Mouse (Mus musculus): ENCODE data around the gene Tas2r137. TPM values are rescaled to one million over a fixed set of nuclear protein-coding genes. Genes with fewer than 3 reads are reported as not detected.

Tas2r137 gene
- polyA plus RNA-seq (2015; fragmentation: Nextera tagmentation; extraction: Ambion mirVana), result not detected in 2 replicates

GRCm38 (mm10) chr6:40490933-40491332, at the start of gene Tas2r137:
Gene Tas2r137 (plus strand): TSS chr6:40491233.
- ATAC-seq (ENCODE audit: extremely low read depth, insufficient number of reproducible peaks, low FRiP score, low TSS enrichment), result no peak
- H3K9ac ChIP-seq, result no peak within 1 kb of the TSS

GRCm38 (mm10) chr6:40441276-40441675, 49.8 kb upstream of the Tas2r137 start:
- Histone ChIP-seq H3K27me3 (replicated peaks) (peaks cover 50% of the 10 kb centered on the region), H3K27ac (replicated peaks) (no peak overlapping the region), H3K9me3 (no peaks in the 10 kb centered on the region), H3K36me3 (no peaks in the 10 kb centered on the region), H3K4me3 (no peak overlapping the region), H3K9ac (no peak overlapping the region), H3K4me1 (0 out of 2 replicates have a peak, but pooled peaks cover 2% of the 10 kb centered on the region), H3K4me2 (no peak overlapping the region)
- ATAC-seq (ENCODE audit: extremely low read depth, insufficient number of reproducible peaks, low FRiP score, low TSS enrichment), result no peak
- 70% methylated on average over 3 of the region's 3 CpGs for WGBS

More at GRCm38 (mm10) chr6:40490933-40491332, at the start of gene Tas2r137:
- Histone ChIP-seq H3K4me3 (no peak within 1 kb of the TSS), H3K27ac (replicated peaks) (no peak within 1 kb of the TSS), H3K4me2 (no peak within 1 kb of the TSS), H3K4me1 (no peaks in the 10 kb centered on the region), H3K9me3 (no peaks in the 10 kb centered on the region), H3K36me3 (peaks cover 3% of the 10 kb centered on the region; the same call in 1 of the 2 replicates), H3K27me3 (replicated peaks) (no peaks in the 10 kb centered on the region)

DNA sequence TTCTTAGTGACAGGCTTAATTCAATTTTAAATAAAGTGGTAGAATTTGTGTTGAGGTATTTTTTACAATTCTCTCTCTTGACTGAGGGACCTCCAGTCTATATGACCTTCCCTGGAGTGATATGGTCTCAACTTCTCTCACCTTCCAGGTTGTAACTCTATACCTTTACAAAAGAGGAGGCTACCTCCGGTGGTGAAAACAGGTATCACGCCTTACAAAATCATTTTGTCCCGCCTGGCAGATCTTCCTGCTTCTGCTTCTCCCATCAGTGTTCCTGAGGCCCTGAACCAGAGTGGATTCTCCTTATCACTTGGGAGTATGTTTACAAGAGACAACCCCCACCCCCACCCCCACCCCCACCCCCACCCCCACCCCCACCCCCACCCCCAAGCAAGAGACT, 49.3 kb upstream of the Tas2r137 start:
- H3K27me3 ChIP-seq (replicated peaks), result peaks cover 55% of the 10 kb centered on the region
- H3K4me1 ChIP-seq, result no peaks in the 10 kb centered on the region
- H3K4me3 ChIP-seq, result no peak overlapping the region
- ATAC-seq (ENCODE audit: extremely low read depth, insufficient number of reproducible peaks, low FRiP score, low TSS enrichment), result no peak
- no peak overlapping the region for H3K9ac ChIP-seq
- H3K27ac ChIP-seq (replicated peaks), result no peak overlapping the region
- H3K36me3 ChIP-seq, result no peaks in the 10 kb centered on the region
- no peaks in the 10 kb centered on the region for H3K9me3 ChIP-seq
- 26% methylated on average over 3 of the region's 3 CpGs for WGBS
- no peak overlapping the region for H3K4me2 ChIP-seq

GRCm38 (mm10) chr6:40443281-40443928, 47.6 kb upstream of the Tas2r137 start:
- no peak overlapping the region for H3K27ac ChIP-seq (replicated peaks)
- no peaks in the 10 kb centered on the region for H3K4me1 ChIP-seq
- WGBS, result 19% methylated on average over 10 of the region's 10 CpGs
- no peak overlapping the region for H3K9ac ChIP-seq
- ATAC-seq (ENCODE audit: extremely low read depth, insufficient number of reproducible peaks, low FRiP score, low TSS enrichment), result no peak
- peaks cover 43% of the 10 kb centered on the region for H3K27me3 ChIP-seq (replicated peaks)
- no peaks in the 10 kb centered on the region for H3K36me3 ChIP-seq
- H3K4me3 ChIP-seq, result no peak overlapping the region
- no peak overlapping the region for H3K4me2 ChIP-seq
- H3K9me3 ChIP-seq, result no peaks in the 10 kb centered on the region

DNA sequence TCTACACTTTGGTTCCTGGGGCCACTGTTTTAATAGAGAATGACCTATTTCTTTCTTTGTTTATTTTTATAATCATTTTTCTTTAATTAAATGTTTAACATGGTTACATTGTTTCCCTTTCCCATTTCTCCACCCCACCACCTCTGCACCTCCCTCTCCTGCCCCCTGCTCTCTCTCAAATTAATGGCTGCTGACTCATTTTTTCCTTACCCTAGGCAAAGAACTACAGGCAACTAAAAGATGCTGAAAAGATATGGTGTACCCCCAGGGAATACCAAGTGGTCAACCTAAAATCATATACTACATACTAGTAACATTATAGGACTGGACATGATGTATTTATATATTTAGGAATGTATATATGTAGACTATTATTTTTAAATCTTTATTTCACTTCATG, 42.4 kb upstream of the Tas2r137 start:
- Histone ChIP-seq H3K9me3 (no peaks in the 10 kb centered on the region), H3K27me3 (replicated peaks) (peaks cover 12% of the 10 kb centered on the region; the same call in 1 of the 2 replicates), H3K4me3 (no peak overlapping the region), H3K9ac (no peak overlapping the region), H3K36me3 (no peaks in the 10 kb centered on the region), H3K4me1 (no peaks in the 10 kb centered on the region), H3K4me2 (no peak overlapping the region), H3K27ac (replicated peaks) (no peak overlapping the region)
- no peak for ATAC-seq (ENCODE audit: extremely low read depth, insufficient number of reproducible peaks, low FRiP score, low TSS enrichment)

DNA sequence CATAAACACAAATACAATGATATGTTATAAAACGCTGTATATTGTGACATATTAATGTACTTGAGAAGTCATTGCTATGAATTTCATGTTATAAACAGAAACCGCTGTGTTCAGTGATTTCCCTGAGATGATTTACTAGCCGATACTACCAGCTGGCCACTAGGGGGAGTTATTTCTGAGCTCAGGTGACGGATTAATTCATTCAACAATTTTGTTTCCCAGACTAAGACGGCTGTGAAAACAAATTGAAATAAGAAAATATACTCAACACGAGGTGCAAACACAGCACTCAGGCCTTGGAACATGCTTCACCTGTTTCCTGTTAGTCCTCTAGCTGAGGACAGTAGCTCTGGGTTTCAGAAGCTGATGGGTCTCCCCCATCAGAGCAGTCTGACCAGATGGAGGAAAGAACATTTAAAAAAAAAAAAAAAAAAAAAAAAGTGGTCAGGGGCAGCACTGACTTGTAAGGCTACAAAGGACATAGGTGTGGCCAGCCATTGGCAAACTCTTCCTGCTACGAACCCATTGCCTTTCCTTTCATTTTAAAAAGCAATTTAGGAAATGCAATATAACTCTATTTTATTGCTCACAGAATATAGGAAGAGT, 36.5 kb upstream of the Tas2r137 start:
- no peaks in the 10 kb centered on the region for H3K36me3 ChIP-seq
- WGBS, result 26% methylated on average over 7 of the region's 7 CpGs
- no peak overlapping the region for H3K9ac ChIP-seq
- no peak for ATAC-seq (ENCODE audit: extremely low read depth, insufficient number of reproducible peaks, low FRiP score, low TSS enrichment)
- H3K27me3 ChIP-seq (replicated peaks), result peaks cover under 1% of the 10 kb centered on the region; the same call in 1 of the 2 replicates
- H3K4me3 ChIP-seq, result no peak overlapping the region
- no peaks in the 10 kb centered on the region for H3K9me3 ChIP-seq
- H3K4me1 ChIP-seq, result no peaks in the 10 kb centered on the region
- H3K4me2 ChIP-seq, result no peak overlapping the region
- no peak overlapping the region for H3K27ac ChIP-seq (replicated peaks)

DNA sequence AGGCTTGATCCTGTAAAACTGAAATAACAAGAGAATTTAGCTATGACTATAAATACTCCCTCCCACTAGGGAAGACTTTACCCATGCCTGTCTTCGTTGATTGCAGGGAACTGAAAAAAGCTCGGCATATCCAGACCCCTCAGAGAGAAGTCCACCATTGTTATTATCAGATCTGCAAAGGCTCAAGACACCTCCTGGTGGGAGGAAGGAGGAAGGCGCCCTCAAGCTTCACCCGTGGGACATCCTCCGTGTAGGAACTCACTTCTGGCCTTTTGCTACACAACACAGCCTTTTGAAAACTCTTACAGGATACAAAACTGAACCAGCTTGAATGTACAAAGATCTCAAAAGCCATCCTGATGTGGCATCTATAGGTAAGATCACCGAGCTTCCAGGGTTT, 25.3 kb upstream of the Tas2r137 start:
- no peaks in the 10 kb centered on the region for H3K9me3 ChIP-seq
- WGBS, result 48% methylated on average over 6 of the region's 6 CpGs
- no peaks in the 10 kb centered on the region for H3K36me3 ChIP-seq
- H3K4me1 ChIP-seq, result no peaks in the 10 kb centered on the region; the same call in 1 of the 2 replicates
- H3K4me2 ChIP-seq, result no peak overlapping the region
- no peak overlapping the region for H3K9ac ChIP-seq
- H3K27ac ChIP-seq (replicated peaks), result no peak overlapping the region
- no peak overlapping the region for H3K4me3 ChIP-seq
- H3K27me3 ChIP-seq (replicated peaks), result peaks cover 23% of the 10 kb centered on the region; the same call in 1 of the 2 replicates
- no peak for ATAC-seq (ENCODE audit: extremely low read depth, insufficient number of reproducible peaks, low FRiP score, low TSS enrichment)

DNA sequence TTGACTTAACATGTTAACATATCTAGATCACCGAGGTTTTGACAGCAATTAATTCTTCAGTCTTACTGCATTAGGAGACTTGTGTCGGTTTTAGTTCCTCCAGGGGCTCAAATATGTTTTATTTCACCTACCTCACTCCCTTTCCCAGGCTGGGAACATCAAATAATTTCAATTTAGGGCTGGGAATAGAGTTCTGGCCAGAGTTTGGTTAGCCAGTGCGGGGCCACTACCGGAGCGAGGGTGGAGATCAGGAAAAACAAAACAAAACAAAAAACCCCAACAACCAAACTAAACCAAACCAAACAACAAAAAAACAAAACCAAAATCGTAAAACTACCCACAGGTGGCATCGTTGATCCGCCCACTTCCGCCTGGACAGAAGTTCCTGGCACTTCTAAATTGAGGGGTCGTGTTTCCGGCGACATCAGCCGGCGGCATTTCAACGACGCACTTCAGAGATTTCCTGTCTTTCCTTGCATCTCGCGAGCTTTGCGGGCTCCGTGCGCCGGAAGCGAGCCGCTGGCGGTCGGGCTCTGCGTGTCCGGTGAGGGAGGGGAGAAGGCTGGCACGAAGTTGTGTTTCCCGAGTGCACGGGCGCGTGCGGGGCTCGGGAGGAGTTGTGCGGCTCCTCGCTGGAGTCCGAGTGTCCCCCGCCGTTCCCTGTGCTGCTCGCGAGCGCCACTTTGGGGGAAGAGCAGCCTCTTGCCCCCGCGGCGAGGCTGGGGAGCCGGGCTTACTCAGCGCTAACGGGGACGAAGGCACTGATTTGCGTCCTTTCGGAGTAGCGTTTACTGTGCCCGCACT, 19.9 kb upstream of the Tas2r137 start, which contains the start of gene Ssbp1:
Gene Ssbp1, plus strand, starts transcription at position 437 of the 804 bp plus-strand sequence.
- WGBS, result under 1% methylated on average over 54 of the region's 54 CpGs
- 0 out of 2 replicates have a peak, but pooled peaks cover 8% of the 10 kb centered on the region for H3K27me3 ChIP-seq (replicated peaks)

DNA sequence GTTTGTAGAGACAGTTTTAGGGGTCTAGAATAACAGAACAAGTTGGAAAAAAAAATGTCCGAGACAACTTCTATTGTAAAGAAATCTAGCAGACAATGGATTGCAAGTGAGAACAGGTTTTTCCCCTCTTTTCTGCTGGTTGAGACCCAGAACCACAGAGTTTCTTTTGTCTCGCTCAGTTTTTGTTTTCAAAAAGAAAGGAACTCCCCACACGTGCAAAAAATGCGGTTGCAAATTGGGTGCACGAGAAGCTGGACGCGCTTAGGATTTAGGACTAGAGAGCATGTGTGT, 19.4 kb upstream of the Tas2r137 start:
- Histone ChIP-seq H3K4me1 (peaks cover 5% of the 10 kb centered on the region), H3K9me3 (no peaks in the 10 kb centered on the region)

More for the DNA sequence above, 19.9 kb upstream of the Tas2r137 start, which contains the start of gene Ssbp1:
- H3K36me3 ChIP-seq, result peaks cover 29% of the 10 kb centered on the region
- H3K9me3 ChIP-seq, result no peaks in the 10 kb centered on the region
- H3K27ac ChIP-seq (replicated peaks), result peak within 1 kb of the TSS; percentile 95
- H3K9ac ChIP-seq, result peak within 1 kb of the TSS; percentile 97
- peaks cover 5% of the 10 kb centered on the region for H3K4me1 ChIP-seq
- ATAC-seq (ENCODE audit: extremely low read depth, insufficient number of reproducible peaks, low FRiP score, low TSS enrichment), result peak; percentile 85
- H3K4me3 ChIP-seq, result peak within 1 kb of the TSS; percentile 89
- H3K4me2 ChIP-seq, result peak within 1 kb of the TSS; percentile 86

DNA sequence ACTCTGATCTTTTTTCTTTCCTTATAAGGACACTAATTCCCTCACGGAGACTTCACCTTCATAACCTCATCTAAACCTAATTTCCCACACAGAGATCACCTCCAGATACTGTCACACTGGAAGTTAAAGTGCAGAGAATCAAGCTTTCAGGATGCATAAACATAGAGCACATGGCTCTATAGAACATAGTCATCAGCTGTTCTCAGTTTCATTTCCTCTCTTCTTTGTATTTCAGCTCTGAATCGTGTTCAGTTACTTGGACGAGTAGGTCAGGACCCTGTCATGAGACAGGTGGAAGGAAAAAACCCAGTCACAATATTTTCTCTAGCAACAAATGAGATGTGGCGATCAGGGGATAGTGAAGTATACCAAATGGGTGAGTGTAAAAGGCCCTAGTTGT, 14.9 kb upstream of the Tas2r137 start:
- H3K9ac ChIP-seq, result no peak overlapping the region
- WGBS, result 86% methylated on average over 4 of the region's 4 CpGs
- H3K4me3 ChIP-seq, result no peak overlapping the region
- no peak overlapping the region for H3K27ac ChIP-seq (replicated peaks)
- no peak for ATAC-seq (ENCODE audit: extremely low read depth, insufficient number of reproducible peaks, low FRiP score, low TSS enrichment)
- no peaks in the 10 kb centered on the region for H3K9me3 ChIP-seq
- peaks cover 64% of the 10 kb centered on the region for H3K36me3 ChIP-seq
- peaks cover 5% of the 10 kb centered on the region for H3K4me1 ChIP-seq
- H3K4me2 ChIP-seq, result no peak overlapping the region
- no peaks in the 10 kb centered on the region for H3K27me3 ChIP-seq (replicated peaks)

More for the DNA sequence above, 19.4 kb upstream of the Tas2r137 start:
- H3K27ac ChIP-seq (replicated peaks), result peak overlapping the region; percentile 95
- no peak for ATAC-seq (ENCODE audit: extremely low read depth, insufficient number of reproducible peaks, low FRiP score, low TSS enrichment)
- H3K4me3 ChIP-seq, result peak overlapping the region; percentile 89
- H3K36me3 ChIP-seq, result peaks cover 35% of the 10 kb centered on the region
- under 1% methylated on average over 7 of the region's 7 CpGs for WGBS
- H3K4me2 ChIP-seq, result peak overlapping the region; percentile 86
- H3K27me3 ChIP-seq (replicated peaks), result 0 out of 2 replicates have a peak, but pooled peaks cover 8% of the 10 kb centered on the region
- peak overlapping the region; percentile 97 for H3K9ac ChIP-seq

DNA sequence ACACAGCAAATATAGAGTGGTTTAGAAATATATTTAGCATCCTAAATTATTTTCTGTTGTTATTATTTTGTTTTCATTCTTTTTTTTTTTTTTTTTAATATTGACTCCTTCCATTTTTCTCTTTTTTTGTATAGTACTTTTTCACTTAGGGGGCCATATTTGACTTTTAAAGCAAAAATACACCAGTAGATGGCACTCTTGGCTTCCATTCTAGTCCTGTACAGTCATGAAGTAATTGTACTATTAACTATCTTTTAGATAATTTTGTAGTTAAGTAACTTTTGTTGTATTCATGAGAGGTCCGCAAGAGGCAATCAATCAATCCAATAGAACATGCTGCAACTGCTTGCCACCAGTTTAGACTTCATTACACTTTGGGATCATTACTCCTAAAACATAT, 11.3 kb upstream of the Tas2r137 start:
- H3K4me1 ChIP-seq, result no peaks in the 10 kb centered on the region
- H3K27me3 ChIP-seq (replicated peaks), result no peaks in the 10 kb centered on the region
- H3K4me2 ChIP-seq, result no peak overlapping the region
- 78% methylated on average over 1 of the region's 1 CpGs for WGBS
- H3K27ac ChIP-seq (replicated peaks), result no peak overlapping the region
- H3K9ac ChIP-seq, result no peak overlapping the region
- no peak for ATAC-seq (ENCODE audit: extremely low read depth, insufficient number of reproducible peaks, low FRiP score, low TSS enrichment)
- H3K9me3 ChIP-seq, result no peaks in the 10 kb centered on the region
- no peak overlapping the region for H3K4me3 ChIP-seq
- H3K36me3 ChIP-seq, result peaks cover 83% of the 10 kb centered on the region

Data from heart, embryonic 13.5 days (tissue).